Mouse (Mus musculus) cerebellum, adult 8-10 months (tissue): ENCODE measurements around the gene Plekha6.

ENCODE experiments used
- DNase-seq: peaks from one replicate; pipeline ENCODE4 v3.0.0; 2022

Plekha6 gene

DNA sequence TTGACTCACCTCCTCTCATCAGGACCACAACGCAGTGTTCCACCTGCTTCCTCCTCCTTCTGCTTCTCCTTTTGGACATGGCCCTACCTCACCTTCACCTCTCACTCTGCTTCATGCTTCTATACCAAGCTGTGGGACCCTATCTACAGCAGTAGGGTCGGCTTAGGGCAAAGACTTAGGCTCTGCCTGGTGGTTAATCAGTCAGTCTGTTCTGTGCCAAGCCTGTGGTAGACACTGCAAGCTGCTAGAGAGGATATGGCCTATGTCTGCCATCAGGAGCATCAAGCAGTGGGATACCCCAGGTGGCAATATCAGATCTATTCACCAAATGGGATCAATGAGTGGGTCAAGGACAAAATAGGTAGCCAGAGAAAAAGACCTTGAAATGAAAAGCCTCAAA, 116.5 kb downstream of the Plekha6 start:
- no peak for DNase-seq

DNA sequence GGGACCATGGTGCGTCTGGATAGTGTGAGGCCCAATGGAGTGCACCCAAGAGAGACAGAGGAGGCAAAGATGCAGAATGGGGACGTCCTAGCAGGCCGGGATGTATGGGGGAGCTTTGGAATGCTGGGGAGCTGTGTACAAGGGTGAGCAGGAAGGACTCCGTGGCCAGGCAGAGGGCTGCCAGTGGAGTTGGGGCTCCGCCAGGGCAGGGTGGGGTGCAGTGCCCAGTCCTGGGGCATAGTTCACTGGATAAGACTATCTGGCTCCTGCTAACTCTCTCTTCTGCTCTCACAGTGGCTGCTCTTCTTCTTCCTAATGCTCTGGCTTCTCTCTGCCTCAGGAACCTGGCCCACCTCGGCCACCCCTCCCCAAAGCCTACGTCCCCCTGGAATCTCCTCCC, 121.9 kb downstream of the Plekha6 start:
- no peak for DNase-seq

DNA sequence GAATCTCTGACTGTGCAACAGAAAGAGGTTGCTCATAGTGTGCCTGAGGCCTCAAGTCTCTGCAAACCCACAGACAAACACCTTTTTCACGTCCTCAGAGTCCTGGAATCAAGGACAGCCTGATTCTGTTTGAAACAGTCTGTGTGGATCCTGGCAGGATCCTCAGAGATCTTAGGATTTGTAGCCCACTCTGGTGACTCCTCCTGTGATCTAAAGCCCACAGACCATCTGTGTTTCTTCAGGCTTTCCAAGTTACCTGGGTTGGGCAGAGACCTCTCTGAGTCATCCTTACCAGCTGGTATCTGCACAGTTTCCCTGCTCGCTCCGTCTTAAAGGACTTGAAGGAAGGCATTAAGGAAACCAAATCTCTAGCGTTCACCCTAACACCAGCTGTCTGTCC, 123.0 kb downstream of the Plekha6 start:
- DNase-seq = no peak

DNA sequence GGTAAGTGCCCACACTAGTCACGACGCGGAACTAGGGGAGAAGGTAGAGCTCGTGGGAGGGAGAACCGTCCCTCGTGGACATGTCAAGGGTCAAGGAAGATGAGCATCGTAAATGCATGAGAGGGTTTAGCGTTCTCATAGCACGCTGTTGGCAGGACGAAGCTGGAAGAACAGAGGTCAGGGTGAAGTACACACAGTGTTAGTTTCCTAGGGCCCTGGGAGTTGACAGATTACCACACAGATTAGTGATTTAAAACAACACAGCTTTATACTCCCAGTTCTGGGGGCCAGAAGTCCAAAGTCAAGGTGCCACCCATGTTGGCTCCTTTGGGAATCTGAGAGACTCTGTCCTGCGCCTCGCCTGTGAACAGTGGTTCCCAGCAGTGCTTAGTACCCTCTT, 123.9 kb downstream of the Plekha6 start:
- DNase-seq = no peak

DNA sequence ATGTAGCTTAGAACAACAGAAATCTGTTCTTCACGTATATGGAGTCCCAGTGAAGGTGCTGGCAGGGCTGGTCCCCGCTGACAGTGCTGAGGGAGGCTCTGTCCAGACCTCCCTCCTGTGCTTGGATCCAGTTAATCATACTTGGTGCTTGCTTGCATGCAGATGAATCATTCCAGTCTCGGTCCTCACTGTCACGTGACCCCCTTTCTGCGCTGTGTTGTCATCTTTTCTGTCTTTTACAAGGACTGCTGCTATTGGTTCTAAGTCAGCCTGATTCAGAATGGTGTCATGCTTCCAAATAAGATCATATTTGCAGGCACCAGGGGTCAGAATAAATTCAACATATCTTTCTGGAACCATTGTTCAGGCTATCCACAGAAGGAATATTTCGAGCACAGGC, 127.9 kb downstream of the Plekha6 start:
- DNase-seq = no peak

DNA sequence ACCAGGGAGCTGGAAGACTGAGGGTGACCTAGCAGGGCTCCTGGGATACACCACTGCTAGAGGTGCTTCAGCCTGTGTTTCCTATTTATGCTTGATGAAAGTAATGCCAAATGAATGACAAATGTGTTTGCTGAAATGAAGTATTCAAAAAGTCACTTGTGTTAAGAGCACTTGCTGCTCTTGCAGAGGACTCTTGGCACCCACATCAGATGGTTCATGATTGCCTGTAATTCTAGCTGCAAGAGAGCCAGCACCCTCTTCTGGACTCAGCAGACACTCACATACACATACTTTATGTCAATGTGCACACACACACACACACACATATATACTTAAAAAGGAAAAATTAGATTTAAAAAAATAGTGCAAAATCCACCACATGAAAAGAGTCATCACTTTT, 128.6 kb downstream of the Plekha6 start:
- no peak for DNase-seq

DNA sequence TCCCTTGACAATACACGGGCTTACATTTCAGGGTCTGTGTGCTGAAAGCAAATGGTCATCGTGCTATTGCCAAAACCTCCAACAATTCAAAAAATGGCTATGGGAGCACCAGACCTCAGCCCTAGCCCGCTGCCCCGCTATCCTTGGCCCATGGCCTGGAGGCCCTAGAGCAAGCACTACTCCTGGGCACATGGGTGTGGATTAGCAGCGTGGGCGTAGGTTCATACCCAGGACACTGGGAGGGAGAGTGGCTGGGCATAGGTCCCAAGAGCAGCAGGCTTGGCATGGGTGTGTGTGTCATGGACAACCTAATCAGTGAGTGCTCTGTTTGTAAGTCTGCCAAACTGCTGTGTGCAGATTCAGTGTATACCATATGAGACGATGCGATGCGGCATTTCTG, 132.4 kb downstream of the Plekha6 start:
- DNase-seq = peak; percentile 32

DNA sequence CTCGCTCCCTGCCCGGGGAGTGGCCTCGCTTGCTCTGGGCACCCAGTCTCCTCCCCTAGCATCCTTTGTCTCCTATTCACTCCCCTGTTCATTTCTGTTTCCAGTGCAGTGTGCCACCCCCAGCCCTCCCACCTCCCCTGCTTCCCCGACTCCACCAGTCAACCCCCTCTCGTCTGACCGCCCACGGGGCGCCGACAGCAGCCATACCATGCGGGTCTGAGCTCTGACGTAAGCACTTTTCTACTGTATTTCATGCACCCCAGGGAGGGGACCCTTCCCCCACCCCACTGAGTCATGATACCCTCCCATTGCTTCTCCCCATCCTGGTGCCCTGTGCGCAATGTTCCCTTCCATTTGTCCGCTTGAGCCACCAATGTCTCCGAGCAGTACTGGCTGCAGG, 134.8 kb downstream of the Plekha6 start:
- no peak for DNase-seq

DNA sequence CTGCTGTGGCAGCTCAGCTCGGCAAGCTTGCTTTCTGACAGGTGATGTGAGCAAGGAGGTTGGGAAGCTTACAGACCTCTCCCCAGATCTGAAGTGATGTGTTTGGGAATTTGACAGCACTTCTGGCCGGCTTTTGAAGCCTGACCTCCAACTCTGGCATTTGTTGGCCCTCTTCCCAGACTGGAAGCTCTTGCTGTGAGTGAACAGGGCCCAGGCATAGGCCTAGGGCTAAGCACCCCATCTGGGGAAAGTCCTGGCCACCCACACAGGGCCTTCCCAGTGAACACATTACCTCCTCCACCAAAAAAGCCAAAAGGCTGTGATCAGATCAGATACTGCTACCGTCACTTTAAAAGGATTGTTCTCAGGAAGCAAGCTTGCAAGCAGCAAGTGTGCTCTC, 138.5 kb downstream of the Plekha6 start:
- DNase-seq = peak; percentile 25

DNA sequence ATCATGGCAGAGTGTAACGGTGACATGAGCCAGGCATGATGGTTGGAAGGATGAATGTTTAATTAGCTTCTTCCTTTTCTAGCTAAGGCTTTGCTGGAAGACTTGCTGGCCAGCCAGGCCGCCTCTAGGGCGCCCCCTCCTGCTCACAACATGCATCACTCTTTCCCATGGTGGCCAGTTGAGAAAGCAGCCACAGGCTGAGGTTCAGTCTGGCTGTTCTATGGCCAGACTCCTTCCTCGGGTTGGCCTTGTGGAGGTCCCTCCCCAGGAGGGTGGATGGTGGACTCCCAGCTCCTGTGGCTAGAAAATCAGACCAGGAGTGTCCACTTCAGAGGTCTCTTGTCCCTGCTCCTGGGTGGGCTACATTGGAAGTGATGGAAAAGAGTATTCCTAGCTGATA, 142.8 kb downstream of the Plekha6 start:
- DNase-seq = peak; percentile 78

DNA sequence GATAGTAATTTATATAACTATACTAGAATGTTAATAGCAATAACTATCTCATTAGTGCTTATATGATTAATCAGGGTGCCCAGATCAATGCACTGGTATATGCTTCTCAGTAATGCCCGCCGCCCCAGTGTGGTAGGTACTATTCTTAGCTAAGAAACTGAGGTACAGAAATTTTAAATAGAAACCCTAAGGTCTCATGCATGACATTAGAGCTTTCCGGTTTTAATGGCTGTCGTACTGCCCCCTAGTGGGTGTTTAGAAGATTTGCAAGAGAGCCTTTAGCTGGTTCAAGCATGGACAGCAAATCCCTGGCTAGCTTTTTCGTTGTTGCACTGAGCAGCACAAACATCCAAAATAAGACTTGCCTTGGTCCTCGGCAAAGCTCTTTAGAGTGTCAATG, 143.3 kb downstream of the Plekha6 start:
- peak; percentile 56 for DNase-seq

DNA sequence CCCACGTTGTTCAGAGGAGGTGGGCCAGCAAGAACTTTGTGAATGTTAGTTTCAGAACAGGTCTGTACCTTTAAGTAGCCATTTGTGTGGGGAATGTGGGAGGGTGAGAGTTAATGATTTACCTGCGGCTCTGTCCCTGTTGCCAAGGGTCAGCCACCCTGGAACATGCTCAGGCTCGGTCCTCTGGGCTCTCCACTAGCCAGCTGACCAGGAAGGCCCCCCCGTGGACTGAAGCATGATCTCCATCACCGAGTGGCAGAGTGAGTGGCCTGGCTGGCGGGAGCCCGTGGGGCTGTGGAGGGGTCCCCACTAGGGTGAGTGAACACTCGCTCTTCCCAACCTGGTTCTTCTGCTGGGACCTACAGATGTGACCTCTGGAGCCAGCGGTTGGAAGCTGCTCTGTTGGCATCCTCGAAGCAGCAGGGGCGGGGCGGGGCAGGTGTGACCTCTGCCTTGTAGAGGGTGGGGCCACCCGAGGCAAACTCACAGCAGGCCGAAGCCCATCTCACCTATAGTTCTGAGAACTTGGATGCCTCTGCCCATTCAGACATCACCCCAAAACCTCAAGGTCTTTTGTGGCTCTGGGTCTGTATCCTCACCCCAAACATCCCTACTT, 145.8 kb downstream of the Plekha6 start, which contains the start of gene Golt1a:
Golt1a (plus strand) TSS at position 149 of the 616 bp plus-strand sequence.
- no peak for DNase-seq

DNA sequence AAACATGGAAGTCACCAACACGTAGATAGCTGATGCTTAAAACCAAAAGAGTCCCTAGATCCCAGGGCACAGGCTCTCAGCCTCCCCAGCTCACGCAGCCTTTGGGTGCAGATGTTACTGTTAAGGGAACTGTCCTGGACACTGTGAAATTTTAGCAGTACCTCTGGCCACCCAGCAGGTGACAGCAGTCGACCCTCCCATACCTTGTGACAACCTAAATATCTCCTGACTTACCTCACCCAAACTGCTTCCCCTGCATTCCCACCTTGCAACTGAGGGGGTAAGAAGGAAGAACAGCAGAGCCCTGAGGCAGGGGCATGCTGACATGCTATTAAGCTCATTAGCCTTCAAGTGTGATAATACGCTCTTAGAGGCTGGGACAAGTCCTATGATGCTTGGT, 147.2 kb downstream of the Plekha6 start:
- no peak for DNase-seq

DNA sequence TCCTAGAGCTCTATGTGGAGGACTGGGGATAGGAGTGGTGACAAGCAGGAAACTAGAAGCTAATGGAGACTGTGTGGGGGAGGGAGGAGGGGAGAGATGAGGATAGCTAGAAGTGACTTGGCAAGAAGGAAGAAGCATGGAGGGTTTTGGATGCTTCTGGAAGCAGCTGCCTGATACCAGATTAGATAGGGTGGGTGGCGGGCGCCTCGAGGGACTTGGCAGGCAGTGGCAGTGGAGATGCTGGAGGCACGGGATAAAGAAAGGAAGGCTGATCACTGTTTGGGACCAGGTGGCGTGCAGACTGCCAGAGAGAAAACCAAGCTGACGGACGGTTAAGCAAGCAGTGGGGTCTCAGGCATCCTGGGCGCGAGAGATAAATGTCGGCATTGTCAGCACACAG, 147.9 kb downstream of the Plekha6 start:
- no peak for DNase-seq

DNA sequence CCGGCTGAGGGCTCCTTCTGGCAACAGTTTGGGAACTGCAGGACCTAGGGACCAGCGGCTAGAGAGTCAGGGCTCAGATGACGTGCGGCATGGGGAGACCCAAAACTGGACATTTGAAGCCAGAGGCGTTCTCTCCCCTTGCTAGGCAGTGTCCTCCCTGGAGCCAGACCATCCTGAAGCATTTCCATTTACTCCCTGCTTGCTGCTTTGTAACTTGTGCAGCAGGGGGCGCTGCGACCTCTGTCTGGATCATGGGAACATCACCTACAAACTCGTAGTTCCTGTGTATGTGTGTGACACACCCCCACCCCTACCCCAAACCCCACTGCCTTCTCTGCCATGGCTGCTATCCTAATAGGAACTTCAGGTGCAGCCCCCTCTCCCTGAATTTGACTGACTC, 150.4 kb downstream of the Plekha6 start:
- peak; percentile 23 for DNase-seq

DNA sequence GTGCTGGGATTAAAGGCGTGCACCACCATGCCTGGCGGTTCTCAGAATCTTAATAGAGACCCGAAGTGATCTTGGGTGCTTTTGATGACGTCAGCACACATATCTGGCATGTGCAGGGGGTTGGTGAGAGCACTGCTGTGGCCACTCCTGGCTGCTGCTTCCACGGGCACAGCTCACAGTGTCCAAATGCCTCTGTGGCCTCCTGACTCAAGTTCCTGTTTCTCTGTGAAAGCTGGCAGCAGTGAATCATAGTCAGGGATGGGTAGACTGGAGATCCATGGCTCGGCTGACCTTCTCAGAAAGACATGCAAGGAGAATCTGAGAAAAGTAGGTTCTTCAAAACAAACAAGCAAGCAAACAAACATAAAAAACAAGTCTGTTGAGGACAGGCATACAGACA, 151.8 kb downstream of the Plekha6 start:
- no peak for DNase-seq

DNA sequence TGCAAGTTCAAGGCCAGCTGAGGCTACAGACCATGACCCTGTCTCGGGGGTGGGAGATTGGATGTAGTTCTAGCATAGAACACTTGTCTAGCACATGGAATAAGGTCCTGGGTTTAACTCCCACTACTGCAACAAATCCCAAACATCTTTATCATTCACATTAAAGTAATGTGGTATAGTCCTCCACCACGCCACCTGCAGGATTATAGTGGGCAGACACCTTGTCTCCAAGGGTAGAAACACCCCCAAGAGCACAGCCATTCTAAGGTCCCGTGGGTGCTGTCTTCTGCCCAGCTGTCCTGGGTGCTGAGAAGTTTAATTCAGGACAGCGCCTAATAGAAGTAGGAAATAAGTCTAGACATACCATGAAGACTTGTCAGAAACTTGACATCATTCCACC, 152.6 kb downstream of the Plekha6 start:
- no peak for DNase-seq

DNA sequence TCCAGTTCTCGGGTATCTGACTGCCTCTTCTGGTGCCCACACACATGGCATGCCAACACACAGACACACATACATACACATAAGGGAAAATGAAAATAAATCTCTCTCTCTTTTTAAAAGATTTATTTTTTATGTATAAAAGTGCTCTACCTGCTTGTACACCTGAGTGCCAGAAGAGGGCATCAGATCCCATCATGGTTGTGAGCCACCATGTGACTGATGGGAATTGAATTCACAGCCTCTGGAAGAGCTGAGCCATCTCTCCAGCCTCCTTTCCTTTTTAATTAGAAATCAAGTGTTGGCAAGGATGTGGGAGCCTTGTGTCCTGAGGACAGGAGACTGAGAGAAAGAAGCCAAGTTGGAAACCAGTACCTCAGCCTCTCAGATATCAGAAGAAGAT, 153.1 kb downstream of the Plekha6 start:
- no peak for DNase-seq

DNA sequence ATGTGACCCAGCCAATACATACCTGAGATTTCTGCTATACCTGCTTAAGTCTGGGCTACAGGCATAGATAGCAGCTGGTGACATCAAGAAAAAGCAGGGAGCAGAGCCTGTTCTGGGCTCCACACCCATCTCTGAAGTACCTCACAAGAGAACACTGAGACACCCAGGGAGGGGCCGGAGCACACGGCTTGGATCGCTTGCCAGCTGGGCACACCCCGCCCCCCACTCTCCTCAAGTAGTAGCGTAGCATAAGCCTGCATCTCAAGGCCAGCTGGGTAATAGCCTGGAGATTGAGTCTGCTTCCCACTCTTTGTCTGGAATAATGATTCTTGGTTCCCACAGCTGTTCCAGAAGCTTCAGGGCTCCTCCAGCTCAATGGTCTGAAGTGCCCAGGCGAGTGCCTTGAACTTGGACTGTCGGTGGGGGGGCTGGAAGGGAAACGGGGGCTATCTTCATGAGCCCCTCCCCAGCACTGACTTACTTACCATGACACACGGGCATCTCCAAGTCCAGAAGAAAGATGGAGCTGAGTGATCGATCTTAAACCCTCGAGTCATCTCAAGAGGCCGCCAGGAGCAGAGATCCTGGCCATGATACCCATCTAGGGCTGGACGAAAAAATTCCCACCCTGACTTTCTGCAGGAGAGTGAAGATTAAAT, 157.4 kb downstream of the Plekha6 start, which contains the start of gene Kiss1:
Kiss1 (plus strand) TSS at position 609 of the 659 bp plus-strand sequence.
- DNase-seq = no peak

DNA sequence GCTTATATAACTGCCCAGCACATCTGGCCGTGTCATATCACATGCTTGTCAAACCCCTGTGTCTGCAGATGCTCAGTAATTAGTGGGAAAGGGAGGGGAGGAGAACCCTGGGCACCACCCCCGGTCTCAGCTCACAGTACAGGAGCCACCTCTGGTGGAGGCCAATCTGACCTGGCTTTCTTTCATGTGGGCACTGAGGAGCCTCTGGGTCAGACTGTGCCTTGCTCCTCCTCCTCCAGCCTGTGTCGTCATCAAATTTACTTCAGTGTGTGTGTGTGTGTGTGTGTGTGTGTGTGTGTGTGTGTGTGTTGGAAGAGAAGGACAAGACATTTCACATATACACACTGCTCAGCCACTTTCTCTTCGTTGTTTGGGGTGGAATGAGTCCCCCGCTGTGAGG, 159.3 kb downstream of the Plekha6 start:
- no peak for DNase-seq

DNA sequence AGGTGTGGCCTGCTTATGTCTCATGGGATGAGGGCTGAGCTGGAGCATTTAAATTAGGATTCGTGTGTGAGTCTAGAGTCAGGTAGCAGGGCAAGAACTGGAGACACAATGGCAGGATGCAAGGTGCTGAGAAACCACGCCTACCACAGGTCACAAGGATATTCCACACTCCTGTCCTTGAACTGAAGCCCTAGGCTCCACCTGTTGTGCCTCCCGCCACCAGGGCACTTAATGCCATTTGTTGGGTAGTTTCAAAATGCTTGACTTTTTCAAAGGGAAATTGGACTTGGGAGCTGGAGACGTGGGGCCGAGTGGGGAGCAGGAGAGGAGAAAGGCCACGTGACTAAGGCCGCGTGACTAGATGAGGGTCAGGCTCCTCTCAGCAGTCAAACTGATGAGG, 161.9 kb downstream of the Plekha6 start:
- DNase-seq = no peak

DNA sequence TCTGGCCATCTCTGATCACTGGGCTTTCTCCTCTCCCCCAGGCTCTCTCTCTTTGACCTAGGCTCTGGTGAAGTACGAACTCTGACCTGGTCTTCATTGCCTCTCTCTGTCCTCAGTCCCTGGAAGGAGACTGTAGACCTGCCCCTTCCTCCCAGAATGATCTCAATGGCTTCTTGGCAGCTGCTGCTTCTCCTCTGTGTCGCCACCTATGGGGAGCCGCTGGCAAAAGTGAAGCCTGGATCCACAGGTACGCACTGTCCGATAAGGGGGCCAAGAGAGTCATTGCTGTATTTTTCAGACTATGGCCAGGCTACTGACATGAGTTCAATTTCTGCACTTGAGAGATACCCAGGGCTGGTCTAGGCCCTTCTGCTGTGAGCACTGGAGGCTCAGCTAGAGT, 163.1 kb downstream of the Plekha6 start:
- no peak for DNase-seq

DNA sequence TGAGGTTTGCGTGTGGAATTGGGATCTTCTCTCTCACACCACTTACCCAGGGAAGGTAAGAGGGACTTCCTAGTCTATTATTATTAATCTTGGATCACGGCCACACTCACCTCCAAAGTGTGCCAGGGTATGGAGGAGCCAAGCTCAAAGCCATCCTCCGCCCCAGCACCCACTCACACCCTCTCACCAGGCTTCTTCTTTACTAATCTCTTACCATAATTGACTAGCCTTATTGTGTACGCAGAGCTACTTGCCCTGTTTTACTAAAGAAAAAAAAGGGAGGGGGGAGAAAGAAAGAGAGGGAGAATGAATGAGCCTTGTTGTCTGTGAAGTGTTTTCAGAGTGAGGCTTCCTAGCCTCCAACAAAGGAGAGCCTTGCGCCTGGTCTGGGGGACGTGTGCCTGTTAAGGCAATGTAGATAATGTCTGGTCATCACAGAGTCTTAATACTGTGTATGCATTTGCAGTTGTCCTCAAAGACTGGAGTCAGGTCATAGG, 164.3 kb downstream of the Plekha6 start:
- DNase-seq = no peak

DNA sequence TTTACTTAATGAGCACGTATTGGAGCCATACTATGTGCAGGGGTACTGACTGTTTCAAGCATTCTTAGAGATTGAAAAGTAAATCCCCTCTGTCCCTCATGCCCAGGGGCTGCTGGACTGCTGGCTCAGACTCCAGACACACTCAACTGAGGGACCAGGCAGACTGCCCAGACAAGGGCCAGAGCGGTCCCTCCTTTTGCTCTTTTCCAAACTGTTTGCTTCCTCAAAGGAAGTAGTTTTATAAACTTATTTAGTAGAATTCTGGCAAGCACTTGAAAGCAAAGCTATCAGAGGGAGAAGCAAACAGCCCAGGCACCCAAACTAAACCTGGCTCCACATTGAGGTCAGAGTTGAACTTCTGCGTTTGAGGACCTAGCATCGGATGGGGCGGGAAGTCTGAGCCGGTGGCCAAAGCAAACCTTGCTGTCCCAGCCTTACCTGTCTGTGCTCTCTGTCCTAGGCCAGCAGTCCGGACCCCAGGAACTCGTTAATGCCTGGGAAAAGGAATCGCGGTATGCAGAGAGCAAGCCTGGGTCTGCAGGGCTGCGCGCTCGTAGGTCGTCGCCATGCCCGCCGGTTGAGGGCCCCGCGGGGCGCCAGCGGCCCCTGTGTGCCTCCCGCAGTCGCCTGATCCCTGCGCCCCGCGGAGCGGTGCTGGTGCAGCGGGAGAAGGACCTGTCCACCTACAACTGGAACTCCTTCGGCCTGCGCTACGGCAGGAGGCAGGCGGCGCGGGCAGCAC, 165.1 kb downstream of the Plekha6 start:
- no peak for DNase-seq
